Mouse (Mus musculus) frontal cortex, adult 2 months (tissue): ENCODE measurements around the gene Pla2g4b. TPM values are rescaled to one million over a fixed set of nuclear protein-coding genes. Genes with fewer than 3 reads are reported as not detected.

ENCODE experiments used
- DNase-seq, 2 experiments: peaks; one replicate each; pipeline ENCODE4 v3.0.0; 2022; ENCODE audit warnings: low spot score in 1 of 2; ENCODE audit errors: extremely low spot score in 1 of 2
- polyA plus RNA-seq: library from polyadenylated mRNA; depleted of rRNA; stranded (reverse); fragments of >200 nt; gene quantifications from 2 replicates; pipeline ENCODE4 v1.2.3, GENCODE M21; 2012; rRNA removed

The Pla2g4b gene
- polyA plus RNA-seq, 1 experiment: 3.5 TPM

DNA sequence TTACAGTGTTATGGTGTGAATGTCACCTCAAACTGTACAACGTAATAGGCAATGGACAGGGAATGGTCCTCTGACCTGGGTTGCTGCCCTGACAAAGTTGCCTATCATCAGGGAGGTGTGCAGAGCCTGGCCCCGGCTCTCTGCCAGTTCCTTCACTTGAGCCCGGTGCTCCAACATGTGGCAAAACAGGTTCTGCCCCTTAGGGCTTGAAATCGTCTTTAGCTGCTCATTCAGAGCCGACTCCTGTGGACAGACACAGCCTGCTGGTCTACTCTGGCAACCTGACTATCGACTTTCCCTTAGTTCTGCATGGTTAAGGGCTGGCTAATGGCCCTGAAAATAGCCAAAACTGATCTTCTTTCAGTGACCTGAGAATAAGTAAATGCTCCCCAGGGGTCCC is 27.0 kb downstream of the Pla2g4b start:
- DNase-seq: no peak

DNA sequence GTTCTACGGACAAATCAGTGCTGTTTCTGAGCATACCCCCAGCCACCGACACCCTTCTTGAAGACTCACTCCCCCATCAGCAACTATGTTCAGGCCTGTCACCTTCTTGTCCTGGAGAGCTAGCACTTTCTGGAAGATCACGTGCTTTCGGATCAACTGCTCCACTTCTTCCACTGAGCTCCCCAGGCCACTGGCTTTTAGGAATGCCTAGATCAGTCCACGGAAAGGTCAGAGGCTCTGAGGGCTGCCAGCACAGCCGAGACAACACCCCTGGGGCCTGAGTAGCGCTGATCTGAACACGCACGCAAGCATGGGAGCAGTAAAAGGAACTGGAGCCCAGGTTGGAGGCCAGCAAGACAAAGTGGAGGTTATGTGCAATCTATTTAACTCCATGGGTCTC is 27.4 kb downstream of the Pla2g4b start:
- no peak for DNase-seq

DNA sequence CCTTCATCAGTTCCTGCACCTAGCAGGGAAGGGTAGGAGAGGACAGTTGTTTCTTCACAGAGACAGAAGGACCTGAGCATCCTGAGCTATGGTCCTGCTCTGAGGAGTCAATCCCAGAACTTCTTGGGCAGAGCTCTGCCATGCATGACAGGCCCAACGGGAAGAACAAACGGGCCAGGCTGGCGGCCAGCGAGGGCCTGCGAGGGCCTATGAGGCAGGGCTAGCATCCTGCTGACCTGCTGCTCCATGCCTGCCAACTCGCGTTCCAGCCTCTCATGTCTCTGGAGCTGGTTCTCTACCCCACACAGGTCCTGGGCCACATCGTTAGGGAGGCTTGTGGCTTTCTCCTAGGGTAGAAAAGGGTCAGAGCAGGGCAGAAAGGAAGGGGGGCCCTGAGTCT is 29.0 kb downstream of the Pla2g4b start:
- DNase-seq: no peak

DNA sequence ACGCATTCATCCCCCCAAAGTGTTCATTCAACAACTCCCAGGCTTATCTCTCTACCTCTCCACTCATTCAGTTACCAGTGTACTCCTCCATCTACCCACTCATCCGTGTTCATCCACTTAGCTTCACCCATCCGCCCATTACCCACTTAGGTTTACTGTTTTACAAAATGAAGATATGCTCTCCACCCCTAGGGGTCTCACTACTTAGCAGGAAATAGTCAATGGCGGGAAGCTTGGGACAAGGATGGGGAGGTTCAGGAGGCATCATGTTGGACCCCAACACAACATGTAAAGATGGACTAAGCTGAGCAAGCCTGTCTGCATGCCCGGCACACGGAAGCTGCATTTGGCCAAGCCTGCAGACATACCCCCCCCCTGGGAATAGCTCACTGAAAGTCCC is 31.4 kb downstream of the Pla2g4b start:
- no peak for DNase-seq

DNA sequence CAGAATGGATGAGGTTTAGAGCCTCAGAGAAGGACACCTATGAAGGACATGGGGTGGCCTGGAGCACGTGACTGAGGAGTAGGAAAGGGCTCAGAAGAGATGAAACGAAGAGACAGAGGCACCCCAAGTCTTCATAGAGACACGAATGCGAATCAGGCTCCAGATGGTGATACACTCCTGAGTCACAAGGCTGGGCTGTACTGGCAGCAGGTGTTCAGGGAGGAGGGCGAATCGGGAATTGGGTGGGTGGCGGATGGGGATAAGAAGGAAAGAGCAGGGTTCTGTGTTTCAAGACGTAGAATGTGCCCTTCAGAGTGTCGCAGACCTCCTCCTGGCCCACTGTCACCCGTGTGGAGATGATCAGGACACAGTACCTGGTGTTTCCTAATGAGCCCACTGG is 32.0 kb downstream of the Pla2g4b start:
- peak in 1 of 2 experiments; percentile 51 for DNase-seq

DNA sequence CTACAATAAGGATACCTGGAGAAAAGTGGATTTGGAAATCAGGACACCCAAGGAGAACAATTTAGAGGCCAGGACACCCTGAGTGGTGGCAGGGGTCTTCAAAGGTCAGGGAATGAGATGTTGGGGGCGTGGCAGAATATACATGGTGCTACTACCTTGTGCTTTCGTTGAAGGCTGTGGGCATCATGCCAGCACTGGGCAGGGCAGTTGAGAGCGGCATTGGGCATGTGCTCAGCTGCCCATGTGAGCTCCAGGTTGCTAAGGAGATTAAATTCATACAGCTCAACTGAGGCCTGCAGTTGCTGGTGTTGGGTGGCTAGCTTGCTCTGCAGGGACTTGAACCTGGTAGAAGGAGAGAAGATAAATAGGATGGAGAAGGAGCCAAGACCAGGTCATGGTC is 33.0 kb downstream of the Pla2g4b start:
- DNase-seq: no peak

DNA sequence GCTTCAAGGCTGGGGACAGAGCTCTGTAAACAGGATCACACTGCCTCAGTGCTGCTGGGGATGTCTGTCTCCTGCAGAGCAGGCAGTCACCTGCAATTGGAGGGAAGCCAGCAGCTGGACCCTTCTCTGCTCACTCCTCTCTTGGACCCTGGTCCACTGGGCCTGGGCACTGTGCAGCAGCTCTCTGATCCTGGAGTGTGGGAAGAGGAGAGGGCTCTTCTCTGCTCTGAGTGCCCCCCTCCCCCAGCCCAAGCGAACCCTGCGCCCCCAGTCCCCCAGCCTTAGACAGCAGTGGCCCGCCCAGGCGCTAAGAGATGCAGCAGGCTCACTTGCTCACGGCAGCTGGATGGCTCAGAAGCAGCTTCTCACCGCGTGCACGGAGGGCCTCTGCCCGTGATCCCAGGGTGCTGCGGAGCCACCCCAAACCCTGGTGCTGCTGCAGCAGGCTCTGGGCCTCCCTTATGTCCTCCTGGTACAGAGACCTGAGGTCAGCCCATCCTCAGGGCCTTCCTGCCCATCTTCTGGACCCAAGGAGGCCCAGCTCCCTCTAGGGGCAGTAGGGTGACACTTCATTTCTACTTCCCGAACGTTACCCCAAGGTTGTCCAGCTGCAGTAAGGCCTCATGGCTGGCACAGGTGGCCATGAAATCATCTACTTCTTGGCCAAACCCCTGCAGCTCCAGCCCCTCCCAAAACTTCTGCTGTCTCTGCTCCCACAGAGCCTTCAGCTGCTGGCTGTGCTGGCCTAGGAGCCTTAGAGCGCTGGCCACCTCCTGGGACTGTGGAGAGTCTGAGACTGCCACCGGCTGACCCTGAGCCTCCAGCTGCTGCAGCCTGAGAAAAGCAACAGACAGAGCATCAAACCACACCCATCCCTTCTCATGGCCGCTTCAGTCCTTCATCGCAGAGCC is 35.6 kb downstream of the Pla2g4b start:
- no peak for DNase-seq

DNA sequence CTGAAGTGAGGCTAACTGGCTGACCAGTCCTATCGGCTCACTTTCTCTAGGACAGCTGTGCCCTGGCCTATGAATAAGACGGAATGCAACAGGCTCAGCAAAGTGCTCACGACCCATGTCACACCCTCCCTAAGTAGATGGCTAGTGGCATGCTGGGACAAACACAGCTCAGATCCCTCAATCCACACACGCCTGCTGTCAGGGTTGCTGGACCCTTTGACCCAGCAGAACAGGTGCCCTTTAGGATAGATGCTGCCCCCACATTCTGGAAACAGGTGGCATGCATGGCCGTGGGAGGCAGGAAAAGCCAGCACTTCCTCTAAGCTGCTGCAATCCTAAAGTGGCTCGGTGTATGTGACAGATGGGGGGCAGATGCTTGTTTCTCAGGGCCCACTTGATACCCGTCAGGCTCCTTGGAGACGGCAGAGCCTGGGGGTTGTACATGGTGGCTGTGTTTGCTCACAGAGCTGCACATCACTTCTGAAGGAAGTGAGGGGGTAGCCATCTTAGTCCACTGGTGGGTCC is 36.3 kb downstream of the Pla2g4b start:
- peak; percentile 69 to 84 for DNase-seq

DNA sequence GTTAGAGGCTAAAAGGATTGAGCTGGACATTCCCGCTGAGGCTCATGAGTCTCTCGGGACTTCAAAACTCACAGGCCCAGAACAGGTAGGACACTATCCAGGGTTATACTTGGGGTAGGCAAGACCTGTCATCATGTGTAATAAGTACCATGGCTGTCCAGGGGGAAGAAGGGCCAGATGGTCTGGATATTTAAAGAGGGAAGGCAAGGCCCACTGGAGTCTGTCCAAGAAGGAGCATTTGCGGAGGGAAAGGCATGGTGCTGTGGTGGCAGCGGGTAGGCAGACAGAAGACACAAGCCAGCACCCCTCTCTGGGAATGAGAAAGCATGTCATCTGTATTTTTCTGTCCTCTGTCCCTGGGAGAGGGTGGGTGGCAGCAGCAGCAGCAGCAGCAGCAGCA is 40.9 kb downstream of the Pla2g4b start:
- no peak for DNase-seq

DNA sequence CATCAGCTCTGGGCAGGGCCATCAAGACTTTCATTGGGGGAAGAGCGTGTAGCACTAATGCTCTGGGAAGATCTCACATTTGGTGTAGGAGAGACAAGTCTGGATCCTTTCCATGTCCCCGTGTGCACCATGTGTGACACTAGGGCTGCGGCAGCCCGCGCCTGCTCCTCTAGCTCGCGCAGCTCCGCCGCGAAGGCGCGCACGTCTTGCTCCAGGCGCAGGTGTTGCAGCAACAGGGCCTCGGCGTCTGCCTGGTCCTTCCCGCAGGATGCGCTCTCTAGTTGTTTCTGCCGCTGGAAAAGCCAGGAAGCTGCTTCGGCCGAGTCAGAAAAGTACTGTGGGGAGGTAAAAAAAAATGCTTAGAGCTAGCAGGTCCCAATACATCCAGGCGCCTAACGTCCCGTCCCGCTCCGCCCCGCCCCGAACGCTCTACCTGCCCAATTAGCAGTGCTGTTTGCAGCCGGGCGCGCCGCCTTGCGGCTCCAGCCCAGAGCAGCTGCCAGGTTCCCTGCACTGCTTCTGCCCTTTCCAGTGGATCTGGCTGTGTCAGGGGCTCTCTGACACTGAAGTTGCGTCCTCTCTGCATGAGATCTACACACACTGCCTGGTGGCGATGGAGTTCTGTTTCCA is 43.0 kb downstream of the Pla2g4b start:
- peak in 1 of 2 experiments; percentile 56 for DNase-seq

DNA sequence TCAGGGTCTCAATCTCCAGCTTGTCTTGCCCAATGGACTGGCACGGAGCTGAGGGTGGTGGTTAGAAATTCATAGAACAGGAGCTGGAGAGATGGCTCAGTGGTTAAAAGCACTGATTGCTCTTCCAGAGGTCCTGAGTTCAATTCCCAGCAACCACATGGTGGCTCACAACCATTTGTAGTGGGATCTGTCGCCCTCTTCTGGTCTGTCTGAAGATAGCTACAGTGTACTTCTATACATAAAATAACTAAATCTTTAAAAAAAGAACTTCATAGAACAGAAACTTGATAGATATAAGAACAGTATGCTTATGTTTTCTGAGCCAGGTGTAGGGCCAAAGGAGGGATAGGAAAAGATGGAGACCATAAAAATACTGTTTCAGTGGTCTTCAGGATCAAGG is 49.2 kb downstream of the Pla2g4b start:
- no peak for DNase-seq

DNA sequence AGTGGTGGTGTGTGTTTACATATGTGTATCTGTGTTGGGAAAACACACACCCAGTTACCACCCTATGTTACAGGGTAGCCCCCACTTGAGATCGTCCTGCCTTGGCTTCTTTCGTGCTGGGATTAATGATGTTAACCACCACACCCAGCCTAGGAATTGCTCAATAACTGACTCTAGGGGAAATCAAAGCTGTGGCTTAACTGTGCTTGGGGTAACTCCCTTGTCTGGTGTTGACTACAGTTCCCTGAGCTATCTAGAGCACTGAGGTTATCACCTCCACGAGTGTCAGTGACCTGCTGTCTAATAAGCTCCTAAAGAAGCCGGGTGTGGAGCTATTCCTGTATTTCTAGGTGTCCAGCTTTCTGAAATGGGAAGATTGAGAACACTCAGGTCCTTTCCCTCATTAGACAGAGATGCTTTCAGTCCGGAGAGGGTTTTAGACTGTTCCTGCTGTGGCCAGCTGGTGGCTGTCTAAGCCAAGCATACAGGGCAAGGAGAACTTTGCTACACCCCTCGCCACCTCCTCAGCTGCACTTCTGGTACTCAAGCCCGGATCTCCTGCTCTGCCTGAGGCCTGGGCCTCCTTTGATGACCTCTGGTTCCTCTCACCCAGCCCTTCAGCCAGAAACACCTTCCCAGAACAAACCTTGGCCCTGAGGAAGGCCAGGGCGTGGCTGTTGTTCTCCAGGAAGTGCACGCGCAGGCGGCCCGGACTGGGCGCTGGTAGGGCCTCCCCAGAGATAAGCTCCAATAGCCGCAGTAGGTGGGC is 51.6 kb downstream of the Pla2g4b start:
- DNase-seq: peak in 1 of 2 experiments; percentile 51

DNA sequence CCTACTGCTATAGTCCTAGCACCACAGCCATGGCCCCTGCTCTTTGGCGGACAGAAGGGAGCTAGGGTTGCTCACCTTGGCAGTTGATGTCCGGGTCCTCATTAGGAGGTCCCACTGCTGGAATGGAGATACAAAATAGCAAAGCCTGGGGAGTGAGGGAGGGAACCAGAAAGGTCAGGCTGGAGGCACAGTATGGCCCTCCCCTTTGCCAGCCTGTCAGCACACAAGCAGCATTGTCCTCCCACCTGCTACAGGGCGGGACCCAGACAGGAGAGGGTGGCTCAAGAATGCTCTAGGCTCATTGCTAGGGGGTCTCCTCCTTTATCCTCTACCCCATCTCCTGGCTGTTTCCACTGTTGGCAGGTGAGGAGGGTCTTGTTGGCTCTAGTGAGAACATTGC is 52.8 kb downstream of the Pla2g4b start:
- DNase-seq: no peak

DNA sequence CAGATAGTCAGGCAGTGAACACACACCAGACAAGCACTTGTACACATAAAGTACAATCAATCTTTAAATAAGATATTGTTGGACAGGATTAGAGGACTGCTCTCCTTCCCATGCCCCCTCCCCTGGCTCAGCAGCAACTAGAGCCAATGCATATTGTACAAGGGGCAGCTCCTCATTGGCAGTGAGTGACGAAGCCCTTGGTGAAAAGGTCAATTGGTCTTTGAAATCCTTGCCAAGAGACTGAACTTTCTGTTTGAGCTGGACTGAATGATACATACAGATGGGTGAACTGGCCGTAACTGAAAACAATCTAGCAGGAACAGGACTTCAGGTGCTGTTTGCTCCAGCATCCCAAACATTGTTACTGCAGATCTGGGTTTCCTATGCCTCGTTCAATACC is 54.2 kb downstream of the Pla2g4b start:
- DNase-seq: no peak

DNA sequence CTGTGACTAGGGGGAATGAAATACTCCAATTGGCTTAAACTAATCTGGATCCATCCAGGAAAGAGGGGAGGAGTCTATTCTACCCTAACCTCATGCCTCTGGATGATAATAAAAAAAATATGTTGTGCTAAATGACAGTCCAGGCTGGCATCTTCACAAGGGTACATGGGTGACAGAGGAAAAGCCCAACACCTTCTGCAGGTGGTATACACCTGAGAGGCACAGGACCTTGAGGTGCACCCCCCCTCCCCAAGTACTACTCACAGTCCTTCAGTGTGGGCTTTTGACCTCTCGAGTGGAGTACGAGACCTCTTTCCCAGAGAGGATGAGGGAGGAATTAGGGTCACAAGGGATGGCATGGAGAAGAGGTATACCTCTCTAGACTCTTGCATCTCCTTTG is 54.7 kb downstream of the Pla2g4b start:
- DNase-seq: no peak

DNA sequence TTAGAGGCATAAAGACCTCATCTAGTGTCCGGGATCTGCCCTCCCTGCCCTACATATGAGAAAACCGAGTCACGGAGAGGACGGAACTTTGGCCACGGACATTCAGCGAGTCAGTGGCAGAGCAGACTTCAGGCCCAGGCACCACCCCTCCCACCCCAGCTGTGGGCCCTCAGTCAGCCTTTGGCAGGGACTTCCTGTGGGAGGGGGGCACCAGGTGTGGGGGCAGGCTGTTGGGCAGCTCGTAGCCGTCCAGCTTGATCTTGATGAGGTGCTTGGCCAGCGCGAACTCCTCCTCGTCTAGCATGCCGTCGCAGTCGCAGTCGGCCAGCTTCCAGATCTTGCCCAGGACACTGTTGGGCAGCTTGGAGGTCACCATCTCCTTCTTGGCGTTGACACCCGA is 57.8 kb downstream of the Pla2g4b start:
- no peak for DNase-seq

Other genes starting within 250 kb of the Pla2g4b start
- gene Rpap1, start 245.9 kb upstream of the Pla2g4b start, polyA plus RNA-seq: 13.7 and 14.6 TPM in 2 replicates
- 130 and 145 TPM in 2 replicates for gene Tyro3, start 235.7 kb upstream of the Pla2g4b start, polyA plus RNA-seq
- gene Mga, start 136.2 kb upstream of the Pla2g4b start, polyA plus RNA-seq: 16.9 and 17.3 TPM in 2 replicates
- 38.5 and 41.4 TPM in 2 replicates for gene Mapkbp1, start 60.7 kb upstream of the Pla2g4b start, polyA plus RNA-seq
- 3.3 and 4.1 TPM in 2 replicates for gene Jmjd7, start 5.9 kb upstream of the Pla2g4b start, polyA plus RNA-seq
- 2.5 and 2.9 TPM in 2 replicates for gene Gm28042, start 5.9 kb upstream of the Pla2g4b start, polyA plus RNA-seq
- 10.9 and 11.8 TPM in 2 replicates for gene Ehd4, start 121.2 kb downstream of the Pla2g4b start, polyA plus RNA-seq
- 9.6 and 12.3 TPM in 2 replicates for gene Pla2g4e, start 211.9 kb downstream of the Pla2g4b start, polyA plus RNA-seq